Mouse (Mus musculus) hindbrain, embryonic 15.5 days (tissue): ENCODE data around the gene Padi2. TPM values are rescaled to one million over a fixed set of nuclear protein-coding genes. Genes with fewer than 3 reads are reported as not detected.

Experiments used
- ATAC-seq: fragments of 200-750 bp; cut with Nextera tagmentation; 2 replicates; pipeline ENCODE4 v1.8.0; 2017; ENCODE audit warnings: low read depth, moderate number of reproducible peaks, moderate TSS enrichment; ENCODE audit not compliant: low FRiP score
- H3K27ac ChIP-seq: fragments of 300-500 bp; sonication (generic); replicated peaks from 2 replicates; pipeline ENCODE4 v1.5.1; 2015; ENCODE audit warnings: mild to moderate bottlenecking, inconsistent platforms
- H3K27me3 ChIP-seq: fragments of 300-500 bp; sonication (generic); 2 replicates; pipeline ENCODE4 v1.6.1; 2015; ENCODE audit warnings: control low read depth, inconsistent platforms
- H3K36me3 ChIP-seq: fragments of 300-500 bp; sonication (generic); 2 replicates; pipeline ENCODE4 v1.6.1; 2015; ENCODE audit warnings: control low read depth, inconsistent platforms
- H3K4me1 ChIP-seq: fragments of 300-500 bp; sonication (generic); replicated peaks from 2 replicates; pipeline ENCODE4 v1.6.1; 2015; ENCODE audit warnings: control low read depth, inconsistent platforms
- H3K4me2 ChIP-seq: fragments of 300-500 bp; sonication (generic); 2 replicates; pipeline ENCODE4 v1.6.1; 2015; ENCODE audit warnings: moderate library complexity, mild to moderate bottlenecking, inconsistent platforms
- H3K4me3 ChIP-seq: fragments of 300-500 bp; sonication (generic); 2 replicates; pipeline ENCODE4 v1.5.1; 2015; ENCODE audit warnings: mild to moderate bottlenecking, inconsistent platforms
- H3K9ac ChIP-seq: fragments of 300-500 bp; sonication (generic); 2 replicates; pipeline ENCODE4 v1.6.1; 2015; ENCODE audit warnings: inconsistent platforms
- H3K9me3 ChIP-seq: fragments of 300-500 bp; sonication (generic); 2 replicates; pipeline ENCODE4 v1.6.1; 2016; ENCODE audit warnings: control low read depth, inconsistent platforms
- WGBS: fragments of 180-500 bp; shearing (Covaris S2); methylation state at CpG from one replicate; pipeline ENCODE4 v1.1.7; 2015; 5-methylcytosine and 5-hydroxymethylcytosine counted together
- polyA plus RNA-seq: library from polyadenylated mRNA; unstranded; fragments of >200 nt; fragmentation: Nextera tagmentation; extraction: Ambion mirVana; gene quantifications from 2 replicates; pipeline ENCODE4 v1.2.1, GENCODE M21; 2015

The Padi2 gene
- polyA plus RNA-seq, 1 experiment from 2014 or later, result 1.2 TPM

DNA sequence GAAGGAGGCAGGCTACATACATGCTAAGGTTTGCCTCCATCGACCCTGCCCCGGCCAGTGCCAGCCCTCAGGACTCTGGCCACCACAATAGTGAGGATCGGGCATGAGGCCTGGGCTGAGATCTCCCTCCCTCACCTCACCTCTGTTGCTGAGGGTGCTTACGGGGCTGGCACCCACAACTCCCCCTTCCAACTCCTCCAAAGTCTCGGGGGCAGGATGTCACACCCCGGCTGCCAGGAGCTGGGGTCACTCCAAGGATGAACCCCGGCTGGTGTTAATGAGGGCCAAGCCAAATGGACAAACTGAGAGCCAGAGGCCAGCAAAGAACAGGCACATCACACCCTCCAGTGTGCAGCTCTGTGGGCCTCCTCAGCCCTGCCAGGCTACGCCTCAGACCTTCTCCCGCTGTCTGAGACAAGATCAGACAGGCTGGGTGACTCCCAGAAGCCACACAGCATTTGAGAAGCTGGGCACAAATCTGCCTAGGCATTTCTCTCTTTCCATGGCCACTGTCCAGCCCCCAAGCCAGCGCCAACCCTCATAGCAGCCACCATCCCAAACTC lies 6.2 kb downstream of the Padi2 start:
- Histone ChIP-seq H3K27me3 (peaks cover 14% of the 10 kb centered on the region; the same call in 1 of the 2 replicates), H3K4me1 (no peaks in the 10 kb centered on the region), H3K36me3 (no peaks in the 10 kb centered on the region), H3K27ac (no peak overlapping the region), H3K4me2 (no peak overlapping the region), H3K9me3 (no peaks in the 10 kb centered on the region), H3K9ac (no peak overlapping the region), H3K4me3 (no peak overlapping the region)
- WGBS, result 91% methylated on average over 10 of the region's 10 CpGs
- ATAC-seq, result no peak

DNA sequence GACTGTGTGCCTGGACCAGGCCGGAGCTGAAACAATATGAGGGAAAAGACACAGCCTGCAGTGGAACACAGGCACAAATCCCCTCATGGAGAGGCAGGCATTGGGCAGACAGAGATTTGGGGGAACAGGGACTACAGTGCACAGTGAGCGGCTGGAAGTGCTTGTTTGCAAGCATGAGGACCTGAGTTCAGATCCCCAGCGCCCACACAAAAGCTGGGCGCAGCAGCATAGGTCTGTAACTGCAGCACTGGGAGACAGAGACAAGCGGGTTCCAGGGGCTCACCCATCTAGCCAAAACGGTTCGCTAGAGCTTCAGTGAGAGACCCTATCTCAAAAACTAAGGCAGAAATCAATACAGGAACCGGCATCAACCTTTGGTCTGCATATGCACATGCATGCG lies 7.4 kb downstream of the Padi2 start:
- H3K9me3 ChIP-seq, result no peaks in the 10 kb centered on the region
- H3K9ac ChIP-seq, result no peak overlapping the region
- 93% methylated on average over 9 of the region's 9 CpGs for WGBS
- H3K27me3 ChIP-seq, result peaks cover 7% of the 10 kb centered on the region; the same call in 1 of the 2 replicates
- no peak for ATAC-seq
- H3K36me3 ChIP-seq, result no peaks in the 10 kb centered on the region
- H3K27ac ChIP-seq, result no peak overlapping the region
- H3K4me2 ChIP-seq, result no peak overlapping the region
- H3K4me3 ChIP-seq, result no peak overlapping the region
- H3K4me1 ChIP-seq, result no peaks in the 10 kb centered on the region

DNA sequence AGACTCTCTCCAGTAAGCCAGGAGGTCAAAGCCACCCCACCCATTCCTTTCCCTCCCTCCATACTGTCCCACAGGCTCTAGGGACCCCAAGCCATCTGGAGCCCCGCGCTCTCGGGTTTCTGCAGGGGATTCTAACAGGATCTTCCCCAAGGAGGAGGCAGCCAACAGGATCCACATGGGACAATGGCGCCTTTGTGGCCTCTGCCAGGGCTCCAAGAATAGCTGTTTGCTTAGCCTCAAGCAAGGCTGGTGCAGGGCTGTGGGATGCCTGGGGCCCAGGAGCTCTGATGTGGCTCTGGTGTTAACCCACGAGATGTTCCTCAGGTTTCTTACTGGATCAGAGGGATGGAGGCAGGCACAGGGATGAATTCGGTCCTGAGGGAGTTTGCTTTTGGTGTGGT lies 8.6 kb downstream of the Padi2 start:
- Histone ChIP-seq H3K27ac (no peak overlapping the region), H3K36me3 (no peaks in the 10 kb centered on the region), H3K4me3 (no peak overlapping the region), H3K9me3 (no peaks in the 10 kb centered on the region), H3K4me2 (no peak overlapping the region), H3K27me3 (no peaks in the 10 kb centered on the region), H3K4me1 (no peaks in the 10 kb centered on the region), H3K9ac (no peak overlapping the region)
- 48% methylated on average over 6 of the region's 6 CpGs for WGBS
- peak; percentile 56; the same call in 1 of the 2 replicates for ATAC-seq

- Histone ChIP-seq H3K9me3 (no peaks in the 10 kb centered on the region), H3K27me3 (no peaks in the 10 kb centered on the region), H3K9ac (no peak overlapping the region), H3K4me1 (no peaks in the 10 kb centered on the region), H3K27ac (no peak overlapping the region), H3K36me3 (no peaks in the 10 kb centered on the region), H3K4me2 (no peak overlapping the region), H3K4me3 (no peak overlapping the region)
- ATAC-seq, result no peak
- 64% methylated on average over 3 of the region's 3 CpGs for WGBS
Observed at GRCm38 (mm10) chr4:140915235-140915634, 9.1 kb downstream of the Padi2 start.

DNA sequence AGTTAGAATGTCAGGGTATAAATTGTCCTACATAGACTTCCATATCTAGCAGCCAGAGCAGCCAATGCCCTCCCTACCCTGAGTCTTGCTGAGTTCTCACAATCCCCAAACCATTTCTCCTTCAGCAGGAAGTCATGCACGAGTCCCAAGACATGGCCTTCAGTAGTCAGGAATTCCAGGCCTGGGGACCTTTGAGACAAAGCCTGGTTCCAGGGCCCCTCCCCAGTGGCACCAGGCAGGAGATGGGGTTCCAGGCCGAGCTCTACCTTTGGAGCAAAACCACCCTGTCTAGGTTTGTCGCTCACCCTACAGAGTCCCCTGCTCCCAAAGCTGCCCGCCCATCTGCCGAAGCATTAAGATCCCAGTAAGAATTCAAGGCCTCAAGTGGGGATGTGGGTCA lies 10.2 kb downstream of the Padi2 start:
- H3K36me3 ChIP-seq, result no peaks in the 10 kb centered on the region
- no peaks in the 10 kb centered on the region for H3K27me3 ChIP-seq
- no peak for ATAC-seq
- no peak overlapping the region for H3K4me2 ChIP-seq
- no peak overlapping the region for H3K9ac ChIP-seq
- 89% methylated on average over 5 of the region's 5 CpGs for WGBS
- H3K4me1 ChIP-seq, result no peaks in the 10 kb centered on the region
- no peaks in the 10 kb centered on the region for H3K9me3 ChIP-seq
- no peak overlapping the region for H3K27ac ChIP-seq
- no peak overlapping the region for H3K4me3 ChIP-seq

- no peaks in the 10 kb centered on the region for H3K27me3 ChIP-seq
- H3K4me3 ChIP-seq, result no peak overlapping the region
- H3K27ac ChIP-seq, result no peak overlapping the region
- H3K36me3 ChIP-seq, result no peaks in the 10 kb centered on the region
- no peak overlapping the region for H3K9ac ChIP-seq
- H3K9me3 ChIP-seq, result no peaks in the 10 kb centered on the region
- WGBS, result 91% methylated on average over 9 of the region's 9 CpGs
- no peaks in the 10 kb centered on the region for H3K4me1 ChIP-seq
- no peak for ATAC-seq
- no peak overlapping the region for H3K4me2 ChIP-seq
Observed at GRCm38 (mm10) chr4:140917451-140917850, 11.3 kb downstream of the Padi2 start.

- Histone ChIP-seq H3K4me1 (no peaks in the 10 kb centered on the region), H3K9ac (no peak overlapping the region), H3K36me3 (no peaks in the 10 kb centered on the region), H3K27me3 (no peaks in the 10 kb centered on the region), H3K9me3 (no peaks in the 10 kb centered on the region), H3K4me3 (no peak overlapping the region), H3K27ac (no peak overlapping the region), H3K4me2 (no peak overlapping the region)
- ATAC-seq, result no peak
- WGBS, result 77% methylated on average over 11 of the region's 11 CpGs
Observed at GRCm38 (mm10) chr4:140919974-140920836, 14.1 kb downstream of the Padi2 start.

DNA sequence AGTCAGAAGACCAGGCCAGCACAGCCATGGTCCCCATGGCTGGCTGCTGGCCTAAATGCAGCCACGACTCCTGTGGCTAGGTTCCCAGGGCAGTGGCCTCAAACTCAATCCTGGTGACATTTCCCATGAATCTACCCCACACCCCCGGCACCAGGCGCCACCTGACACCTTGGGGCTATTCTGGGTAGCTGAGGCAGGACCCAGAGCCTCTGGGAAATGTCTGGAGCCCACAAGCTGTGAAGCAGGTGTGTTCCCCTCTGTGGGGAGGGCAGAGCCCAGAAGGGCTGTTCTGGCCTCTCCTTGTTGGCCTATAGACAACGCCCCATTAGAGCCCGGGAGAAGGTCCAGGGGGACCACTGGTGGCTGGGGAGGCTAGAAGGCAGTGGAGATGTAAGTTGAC lies 16.4 kb downstream of the Padi2 start:
- Histone ChIP-seq H3K4me1 (no peaks in the 10 kb centered on the region), H3K27ac (no peak overlapping the region), H3K9me3 (no peaks in the 10 kb centered on the region), H3K4me3 (no peak overlapping the region), H3K27me3 (no peaks in the 10 kb centered on the region), H3K4me2 (no peak overlapping the region), H3K36me3 (no peaks in the 10 kb centered on the region), H3K9ac (no peak overlapping the region)
- no peak for ATAC-seq
- WGBS, result 91% methylated on average over 5 of the region's 5 CpGs

- Histone ChIP-seq H3K9ac (no peak overlapping the region), H3K27me3 (no peaks in the 10 kb centered on the region), H3K4me1 (no peaks in the 10 kb centered on the region), H3K9me3 (no peaks in the 10 kb centered on the region), H3K4me3 (no peak overlapping the region), H3K4me2 (no peak overlapping the region), H3K36me3 (no peaks in the 10 kb centered on the region), H3K27ac (no peak overlapping the region)
- no peak for ATAC-seq
- 79% methylated on average over 8 of the region's 8 CpGs for WGBS
Observed at GRCm38 (mm10) chr4:140925648-140926047, 19.5 kb downstream of the Padi2 start.

DNA sequence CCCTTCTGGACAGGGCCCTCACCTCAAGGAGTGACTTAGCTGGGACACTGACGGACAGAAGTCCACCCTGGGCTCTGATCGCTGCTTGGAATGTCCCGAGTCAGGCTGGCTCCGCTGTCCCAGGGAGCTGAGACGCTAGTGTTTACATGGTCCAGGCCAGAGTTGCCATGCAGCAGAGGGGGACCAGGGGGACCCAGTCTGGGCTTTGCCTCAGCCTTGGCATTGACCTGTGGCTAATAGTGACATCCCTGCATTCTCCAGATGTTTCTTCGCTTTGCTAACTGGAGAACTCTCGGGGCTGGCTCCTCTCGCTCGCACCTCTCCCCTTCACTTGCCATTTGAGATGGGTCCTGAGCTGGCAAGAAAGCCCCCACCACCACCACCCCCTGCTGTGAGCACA lies 22.2 kb downstream of the Padi2 start:
- ATAC-seq, result no peak
- Histone ChIP-seq H3K9ac (no peak overlapping the region), H3K36me3 (no peaks in the 10 kb centered on the region), H3K4me2 (no peak overlapping the region), H3K4me1 (no peaks in the 10 kb centered on the region), H3K27ac (no peak overlapping the region), H3K4me3 (no peak overlapping the region), H3K9me3 (no peaks in the 10 kb centered on the region), H3K27me3 (no peaks in the 10 kb centered on the region)
- 85% methylated on average over 9 of the region's 9 CpGs for WGBS

GRCm38 (mm10) chr4:140929745-140930144 lies 23.6 kb downstream of the Padi2 start:
- no peaks in the 10 kb centered on the region for H3K27me3 ChIP-seq
- WGBS, result 50% methylated on average over 8 of the region's 8 CpGs

DNA sequence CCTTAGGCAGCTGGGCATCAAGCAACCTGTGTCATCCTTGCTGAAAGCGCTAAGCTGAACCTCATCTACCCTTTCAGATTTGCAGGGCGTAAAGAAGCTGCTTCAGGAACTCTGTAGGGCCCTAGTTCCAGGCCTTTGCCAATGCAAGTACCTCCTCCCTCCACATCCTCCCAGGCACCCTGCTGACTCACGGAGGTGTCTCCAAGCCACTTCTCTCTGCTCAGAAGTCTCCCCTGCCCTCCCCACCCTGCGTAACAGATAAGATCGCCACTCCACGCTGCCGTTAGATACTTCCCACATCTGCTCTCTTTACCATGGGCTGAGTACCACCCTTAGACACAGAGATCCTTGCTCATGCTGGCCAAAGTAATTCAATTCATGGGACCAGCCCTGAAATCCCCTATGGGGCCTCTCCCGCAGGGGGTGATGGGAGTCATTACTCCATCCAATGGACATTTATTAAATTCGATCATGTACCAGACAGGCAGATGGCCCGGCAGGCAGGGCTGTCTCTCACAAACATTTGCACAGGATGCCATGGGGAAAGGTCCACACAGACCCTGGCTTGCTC lies 24.8 kb downstream of the Padi2 start:
- WGBS, result 60% methylated on average over 10 of the region's 10 CpGs
- no peak overlapping the region for H3K27ac ChIP-seq
- no peak overlapping the region for H3K9ac ChIP-seq

More at GRCm38 (mm10) chr4:140929745-140930144, 23.6 kb downstream of the Padi2 start:
- peak; percentile 83 for ATAC-seq
- Histone ChIP-seq H3K9me3 (no peaks in the 10 kb centered on the region), H3K4me3 (no peak overlapping the region), H3K4me2 (no peak overlapping the region), H3K36me3 (no peaks in the 10 kb centered on the region), H3K9ac (no peak overlapping the region), H3K4me1 (no peaks in the 10 kb centered on the region), H3K27ac (no peak overlapping the region)

More for the DNA sequence above, 24.8 kb downstream of the Padi2 start:
- Histone ChIP-seq H3K27me3 (no peaks in the 10 kb centered on the region), H3K4me1 (no peaks in the 10 kb centered on the region), H3K4me2 (no peak overlapping the region), H3K36me3 (no peaks in the 10 kb centered on the region), H3K4me3 (no peak overlapping the region), H3K9me3 (no peaks in the 10 kb centered on the region)
- ATAC-seq, result no peak
